Mouse (Mus musculus) intestine, embryonic 14.5 days (tissue): ENCODE results near the gene Rnf43. TPM values are rescaled to one million over a fixed set of nuclear protein-coding genes. Genes with fewer than 3 reads are reported as not detected.

Experiments used
- ATAC-seq: fragments of 200-750 bp; cut with Nextera tagmentation; replicated peaks from 2 replicates; pipeline ENCODE4 v1.8.0; 2017; ENCODE audit warnings: low read depth, moderate number of reproducible peaks, moderate TSS enrichment, moderate library complexity; ENCODE audit not compliant: low FRiP score, low TSS enrichment
- DNase-seq: peaks from one replicate; pipeline ENCODE4 v3.0.0-alpha.2; 2018; ENCODE audit warnings: low spot score
- H3K27ac ChIP-seq: fragments of 300-500 bp; sonication (generic); 2 replicates; pipeline ENCODE4 v1.5.1; 2014; ENCODE audit warnings: low read depth, mild to moderate bottlenecking, control low read depth
- H3K27me3 ChIP-seq: fragments of 300-500 bp; sonication (generic); replicated peaks from 2 replicates; pipeline ENCODE4 v1.6.1; 2014; ENCODE audit warnings: low read length, control low read depth; ENCODE audit not compliant: control insufficient read depth, insufficient read depth
- H3K36me3 ChIP-seq: fragments of 300-500 bp; sonication (generic); 2 replicates; pipeline ENCODE4 v1.6.1; 2014; ENCODE audit warnings: low read length, control low read depth; ENCODE audit not compliant: control insufficient read depth, insufficient read depth
- H3K4me1 ChIP-seq: fragments of 300-500 bp; sonication (generic); replicated peaks from 2 replicates; pipeline ENCODE4 v1.6.1; 2014; ENCODE audit warnings: low read length, control low read depth, mixed read lengths; ENCODE audit not compliant: control insufficient read depth, insufficient read depth
- H3K4me2 ChIP-seq: fragments of 300-500 bp; sonication (generic); 2 replicates; pipeline ENCODE4 v1.6.1; 2014; ENCODE audit warnings: low read length
- H3K4me3 ChIP-seq: fragments of 300-500 bp; sonication (generic); 2 replicates; pipeline ENCODE4 v1.5.1; 2014; ENCODE audit warnings: low read depth, low read length, control low read depth, mixed read lengths
- H3K9ac ChIP-seq: fragments of 300-500 bp; sonication (generic); 2 replicates; pipeline ENCODE4 v1.6.1; 2014; ENCODE audit warnings: mild to moderate bottlenecking, low read length
- H3K9me3 ChIP-seq: fragments of 300-500 bp; sonication (generic); 2 replicates; pipeline ENCODE4 v1.6.1; 2016; ENCODE audit warnings: low read length, control low read depth; ENCODE audit not compliant: control insufficient read depth
- WGBS: fragments of 180-500 bp; shearing (Covaris S2); extraction: QIAGEN DNeasy Blood & Tissue Kit; methylation state at CpG from one replicate; pipeline ENCODE4 v1.1.7; 2014; 5-methylcytosine and 5-hydroxymethylcytosine counted together
- polyA plus RNA-seq: library from polyadenylated mRNA; unstranded; fragments of >200 nt; fragmentation: Nextera tagmentation; extraction: Ambion mirVana; gene quantifications from 2 replicates; pipeline ENCODE4 v1.2.1, GENCODE M21; 2014

Rnf43 gene
- polyA plus RNA-seq, 1 experiment from 2014 or later = 18.9 TPM

GRCm38 (mm10) chr11:87730652-87731310, 68.3 kb downstream of the Rnf43 start:
- WGBS = 75% methylated on average over 10 of the region's 10 CpGs
- Histone ChIP-seq H3K4me1 (peaks cover 8% of the 10 kb centered on the region), H3K9ac (no peak overlapping the region), H3K27ac (no peak overlapping the region), H3K4me2 (no peak overlapping the region), H3K27me3 (no peaks in the 10 kb centered on the region), H3K9me3 (no peaks in the 10 kb centered on the region), H3K36me3 (peaks cover 6% of the 10 kb centered on the region; the same call in 1 of the 2 replicates), H3K4me3 (no peak overlapping the region)
- DNase-seq = no peak
- no peak for ATAC-seq

DNA sequence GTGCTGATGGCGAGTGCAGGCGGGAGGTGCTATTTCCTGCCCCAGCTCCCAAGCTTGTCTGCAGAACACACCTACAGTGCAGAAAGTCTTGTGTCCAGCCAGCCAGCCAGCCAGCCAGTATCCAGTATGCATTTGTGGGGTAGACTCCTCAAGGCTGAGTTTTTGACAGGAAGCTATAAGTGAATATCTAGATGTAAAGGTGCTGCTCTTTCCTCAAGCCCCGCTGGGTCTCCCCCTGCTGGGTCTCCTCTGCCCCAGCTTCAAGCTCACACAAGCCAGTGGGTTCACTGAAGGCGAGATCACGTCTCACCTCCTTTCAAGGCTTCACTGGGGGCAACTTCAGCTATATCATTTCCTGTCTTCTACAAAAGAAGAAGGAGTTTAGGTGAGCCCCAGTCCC, 71.8 kb downstream of the Rnf43 start:
- Histone ChIP-seq H3K27ac (no peak overlapping the region), H3K9ac (no peak overlapping the region), H3K9me3 (no peaks in the 10 kb centered on the region), H3K36me3 (peaks cover 7% of the 10 kb centered on the region; the same call in 1 of the 2 replicates), H3K4me1 (peaks cover 9% of the 10 kb centered on the region), H3K4me2 (no peak overlapping the region), H3K4me3 (no peak overlapping the region), H3K27me3 (no peaks in the 10 kb centered on the region)
- ATAC-seq (no peak), DNase-seq (no peak)
- WGBS = 66% methylated on average over 5 of the region's 5 CpGs

GRCm38 (mm10) chr11:87735691-87736090, 73.2 kb downstream of the Rnf43 start:
- Histone ChIP-seq H3K4me1 (peaks cover 9% of the 10 kb centered on the region), H3K27ac (0 out of 2 replicates have a peak overlapping the region, but pooled peaks have one; percentile 87), H3K9me3 (no peaks in the 10 kb centered on the region), H3K4me3 (no peak overlapping the region), H3K27me3 (no peaks in the 10 kb centered on the region), H3K9ac (no peak overlapping the region), H3K36me3 (peaks cover 20% of the 10 kb centered on the region), H3K4me2 (no peak overlapping the region; the same call in 1 of the 2 replicates)
- no peak for ATAC-seq
- WGBS = 62% methylated on average over 6 of the region's 6 CpGs
- DNase-seq = no peak

DNA sequence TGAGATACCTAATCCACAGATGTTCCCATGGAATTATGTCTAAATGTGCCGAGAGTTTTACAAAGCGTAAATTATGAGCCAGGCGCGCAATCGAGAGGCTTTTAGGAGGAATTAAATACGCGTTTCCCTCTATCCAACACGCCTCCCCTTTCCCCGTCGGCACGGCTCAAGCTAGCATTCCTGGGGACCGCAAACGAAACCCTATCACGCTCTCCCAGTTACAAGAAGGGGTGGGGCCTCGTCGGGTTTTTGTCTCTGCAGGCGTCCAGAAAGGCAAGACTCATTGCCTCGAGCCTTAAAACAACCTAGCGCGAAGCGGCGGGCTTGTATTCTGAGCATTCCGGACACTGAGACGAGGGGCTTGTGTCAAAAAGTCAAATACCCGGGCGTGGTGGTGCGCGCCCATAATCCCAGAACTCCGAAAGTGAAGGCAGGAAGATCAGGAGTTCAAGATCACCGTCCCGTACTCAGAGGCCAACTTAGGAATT, 74.2 kb downstream of the Rnf43 start:
- Histone ChIP-seq H3K9ac (peak overlapping the region; percentile 70), H3K27ac (peak overlapping the region; percentile 87), H3K27me3 (no peaks in the 10 kb centered on the region), H3K9me3 (no peaks in the 10 kb centered on the region), H3K4me2 (peak overlapping the region; percentile 87), H3K4me1 (peaks cover 9% of the 10 kb centered on the region), H3K4me3 (peak overlapping the region; percentile 94), H3K36me3 (peaks cover 27% of the 10 kb centered on the region)
- ATAC-seq = peak; percentile 55
- DNase-seq = peak; percentile 86
- 2% methylated on average over 31 of the region's 31 CpGs for WGBS

DNA sequence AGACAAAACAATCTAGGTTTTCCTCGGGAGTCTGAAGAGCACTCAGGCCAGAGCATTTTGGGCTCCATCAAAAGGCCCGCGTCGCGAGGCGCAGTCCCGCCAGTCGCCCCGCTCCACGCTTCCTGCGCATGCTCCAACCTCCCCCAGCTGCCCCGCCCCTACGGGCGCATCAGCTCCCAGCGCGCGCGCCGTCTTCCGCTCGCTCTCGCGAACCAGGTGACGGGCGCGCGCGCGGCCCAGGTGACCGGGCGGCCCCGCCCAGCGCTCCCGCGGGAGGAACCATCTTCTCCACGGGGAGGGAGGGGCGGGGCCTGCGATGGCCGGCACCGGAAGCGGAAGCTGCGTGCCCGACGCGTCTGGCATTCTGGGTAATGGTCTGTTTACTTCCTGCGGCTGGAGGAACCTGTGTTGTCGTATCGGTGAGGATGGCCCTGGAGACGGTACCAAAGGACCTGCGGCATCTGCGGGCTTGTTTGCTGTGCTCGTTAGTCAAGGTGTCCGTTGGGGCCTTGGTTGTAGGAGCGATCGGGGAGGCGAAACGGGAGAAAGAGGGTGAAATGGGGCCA, 74.7 kb downstream of the Rnf43 start, which contains the start of gene Supt4a:
TSS of gene Supt4a (plus strand) at position 378 of the 566 bp plus-strand sequence.
- ATAC-seq = peak; percentile 93
- H3K27me3 ChIP-seq = no peaks in the 10 kb centered on the region
- H3K9me3 ChIP-seq = no peaks in the 10 kb centered on the region
- peak within 1 kb of the TSS; percentile 87 for H3K27ac ChIP-seq
- peak within 1 kb of the TSS; percentile 94 for H3K4me3 ChIP-seq
- H3K4me2 ChIP-seq = peak within 1 kb of the TSS; percentile 92
- peak; percentile 97 for DNase-seq
- peaks cover 9% of the 10 kb centered on the region for H3K4me1 ChIP-seq
- WGBS = under 1% methylated on average over 57 of the region's 57 CpGs
- peak within 1 kb of the TSS; percentile 86 for H3K9ac ChIP-seq
- peaks cover 29% of the 10 kb centered on the region for H3K36me3 ChIP-seq

GRCm38 (mm10) chr11:87743691-87744090, 81.2 kb downstream of the Rnf43 start:
- H3K4me3 ChIP-seq = no peak overlapping the region
- WGBS = 91% methylated on average over 3 of the region's 3 CpGs
- no peaks in the 10 kb centered on the region for H3K9me3 ChIP-seq
- H3K36me3 ChIP-seq = peaks cover 58% of the 10 kb centered on the region
- no peaks in the 10 kb centered on the region for H3K4me1 ChIP-seq
- no peaks in the 10 kb centered on the region for H3K27me3 ChIP-seq
- H3K4me2 ChIP-seq = no peak overlapping the region
- no peak overlapping the region for H3K9ac ChIP-seq
- ATAC-seq = no peak
- no peak overlapping the region for H3K27ac ChIP-seq
- DNase-seq = no peak

GRCm38 (mm10) chr11:87744964-87745363, 82.4 kb downstream of the Rnf43 start:
- H3K27me3 ChIP-seq = no peaks in the 10 kb centered on the region
- no peak for DNase-seq
- no peak overlapping the region for H3K4me2 ChIP-seq
- H3K4me1 ChIP-seq = 0 out of 2 replicates have a peak, but pooled peaks cover 4% of the 10 kb centered on the region
- no peak overlapping the region for H3K4me3 ChIP-seq
- WGBS = 81% methylated on average over 4 of the region's 4 CpGs
- no peak overlapping the region for H3K9ac ChIP-seq
- ATAC-seq = no peak
- H3K36me3 ChIP-seq = peaks cover 51% of the 10 kb centered on the region
- no peak overlapping the region for H3K27ac ChIP-seq
- H3K9me3 ChIP-seq = no peaks in the 10 kb centered on the region

- Histone ChIP-seq H3K9ac (no peak overlapping the region), H3K4me3 (no peak overlapping the region), H3K36me3 (peaks cover 42% of the 10 kb centered on the region), H3K9me3 (no peaks in the 10 kb centered on the region), H3K27ac (no peak overlapping the region), H3K4me2 (no peak overlapping the region), H3K4me1 (0 out of 2 replicates have a peak, but pooled peaks cover 4% of the 10 kb centered on the region), H3K27me3 (no peaks in the 10 kb centered on the region)
- no peak for DNase-seq
- 75% methylated on average over 9 of the region's 9 CpGs for WGBS
- ATAC-seq = no peak
Observed at GRCm38 (mm10) chr11:87745632-87746555, 83.4 kb downstream of the Rnf43 start.
